Mouse (Mus musculus) megakaryocyte, embryonic 14.5 days (primary cell): Measurements from ENCODE around the gene Shank2.

Experiments
- FLI1 ChIP-seq: IDR thresholded peaks from 2 replicates; pipeline ENCODE4 v1.6.1; 2012; ENCODE audit warnings: low read length, inconsistent platforms, mixed read lengths
- GATA1 ChIP-seq: IDR thresholded peaks from 3 replicates; pipeline ENCODE4 v1.6.1; 2012; ENCODE audit warnings: mixed read lengths, low read length, inconsistent platforms, borderline replicate concordance

DNA sequence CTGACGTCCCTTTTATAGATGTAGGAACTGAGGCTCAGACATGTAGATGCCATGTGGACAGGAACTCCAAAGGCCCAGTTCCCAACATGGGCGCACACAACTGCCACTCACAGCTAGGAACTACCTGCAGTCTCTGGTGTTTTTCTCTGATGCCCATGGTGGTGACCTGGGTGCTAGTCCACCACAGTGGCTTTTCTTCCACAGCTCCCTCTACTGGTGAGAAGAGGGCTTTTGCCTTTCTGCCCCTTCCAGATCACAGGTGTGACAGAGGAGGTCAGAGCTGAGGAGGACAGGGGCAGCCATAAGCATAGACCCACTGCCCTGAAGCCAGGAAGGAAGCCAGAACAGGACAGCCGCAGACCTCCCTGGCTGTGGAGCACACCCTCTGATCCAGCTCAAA is 425.7 kb downstream of the Shank2 start:
- TF ChIP-seq GATA1 (no peak), FLI1 (no peak)
